Mouse (Mus musculus): ENCODE results near the gene Kctd13. TPM values are rescaled to one million over a fixed set of nuclear protein-coding genes. Genes with fewer than 3 reads are reported as not detected.
"Not testable (repeated sequence)": the region's sequence is repeated elsewhere in the genome, so short reads cannot be mapped to it uniquely, and the experiment has no call there.

The Kctd13 gene
- polyA plus RNA-seq, 2 experiments: 14.2 to 21.4 TPM

DNA sequence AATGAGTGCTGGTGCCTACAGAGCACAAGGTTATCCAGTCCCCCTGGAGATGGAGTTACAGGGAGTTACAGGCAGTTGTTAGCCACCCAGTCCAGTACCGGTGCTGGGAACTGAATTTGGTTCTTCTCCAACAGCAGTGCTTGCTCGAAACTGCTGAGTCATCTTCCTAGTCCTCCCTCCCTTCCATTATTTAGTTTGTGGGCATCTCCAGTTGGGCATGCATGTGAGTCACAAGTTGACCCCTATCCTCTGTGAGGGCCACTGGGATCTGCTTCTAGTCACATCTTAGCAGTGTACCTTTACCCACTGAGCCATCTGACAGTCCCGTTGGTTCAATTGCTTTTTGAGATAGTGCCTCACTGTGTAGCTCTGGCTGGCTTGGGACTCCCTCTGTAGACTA, 23.1 kb upstream of the Kctd13 start:
- no peak overlapping the region for H3K27ac ChIP-seq (replicated peaks; ENCODE audit: low read depth, low read length)
- WGBS: 70% methylated on average over 3 of the region's 3 CpGs
- no peak for ATAC-seq (ENCODE audit: low FRiP score, low read depth)

DNA sequence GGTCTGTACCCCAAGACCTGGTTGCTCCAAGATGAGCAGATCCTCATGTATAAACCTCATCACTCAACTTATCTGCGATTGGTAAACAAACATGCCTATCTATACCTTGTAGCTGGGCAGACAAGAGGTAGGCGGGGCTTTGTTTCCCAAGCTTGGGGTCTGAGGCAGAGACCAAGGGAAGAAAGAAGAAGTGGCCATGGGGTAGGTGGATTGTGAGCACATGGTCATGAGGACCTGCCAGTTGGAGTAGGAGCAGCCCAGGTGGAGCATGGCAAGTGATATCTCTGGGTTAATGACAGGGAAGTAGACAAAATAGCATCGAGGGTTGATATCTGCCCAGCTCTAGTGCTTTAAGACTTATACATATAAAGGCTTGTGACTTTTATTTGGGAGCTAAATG, 13.8 kb upstream of the Kctd13 start:
- Histone ChIP-seq H3K9ac (ENCODE audit: low read depth, low read length, severe bottlenecking) (no peak overlapping the region), H3K36me3 (ENCODE audit: control insufficient read depth, insufficient read depth, low read length) (no peaks in the 10 kb centered on the region), H3K9me3 (ENCODE audit: control insufficient read depth, low read length) (no peaks in the 10 kb centered on the region), H3K4me3 (replicated peaks; ENCODE audit: low read length) (no peak overlapping the region), H3K27ac (replicated peaks; ENCODE audit: low read depth, low read length) (no peak overlapping the region), H3K27me3 (ENCODE audit: control insufficient read depth, insufficient read depth, low read length) (no peaks in the 10 kb centered on the region), H3K4me1 (ENCODE audit: control insufficient read depth, insufficient read depth, low read length) (no peaks in the 10 kb centered on the region), H3K4me2 (replicated peaks; ENCODE audit: low read depth, low read length, severe bottlenecking) (no peak overlapping the region)
- DNase-seq (ENCODE audit: low spot score) (no peak), ATAC-seq (ENCODE audit: low FRiP score, low read depth) (no peak)
- no peak for TF ChIP-seq POLR2A (IDR thresholded peaks at IDR 0.05; ENCODE audit: borderline replicate concordance, extremely low read depth, insufficient read depth, insufficient read length)
- 88% methylated on average over 3 of the region's 3 CpGs for WGBS

More for the DNA sequence above, 23.1 kb upstream of the Kctd13 start:
- no peak for TF ChIP-seq POLR2A (IDR thresholded peaks at IDR 0.05; ENCODE audit: borderline replicate concordance, extremely low read depth, insufficient read depth, insufficient read length)
- no peak for DNase-seq (ENCODE audit: low spot score)
- Histone ChIP-seq H3K4me1 (ENCODE audit: control insufficient read depth, insufficient read depth, low read length) (no peaks in the 10 kb centered on the region), H3K36me3 (ENCODE audit: control insufficient read depth, insufficient read depth, low read length) (no peaks in the 10 kb centered on the region), H3K9me3 (ENCODE audit: control insufficient read depth, low read length) (no peaks in the 10 kb centered on the region), H3K4me2 (replicated peaks; ENCODE audit: low read depth, low read length, severe bottlenecking) (no peak overlapping the region), H3K4me3 (replicated peaks; ENCODE audit: low read length) (no peak overlapping the region), H3K9ac (ENCODE audit: low read depth, low read length, severe bottlenecking) (no peak overlapping the region), H3K27me3 (ENCODE audit: control insufficient read depth, insufficient read depth, low read length) (no peaks in the 10 kb centered on the region)

- not testable (repeated sequence) for H3K9me3 ChIP-seq (ENCODE audit: control insufficient read depth, low read length); DNase-seq (ENCODE audit: low spot score); H3K27me3 ChIP-seq (ENCODE audit: control insufficient read depth, insufficient read depth, low read length); ATAC-seq (ENCODE audit: low FRiP score, low read depth); H3K4me3 ChIP-seq (replicated peaks; ENCODE audit: low read length); H3K36me3 ChIP-seq (ENCODE audit: control insufficient read depth, insufficient read depth, low read length); H3K27ac ChIP-seq (replicated peaks; ENCODE audit: low read depth, low read length); H3K9ac ChIP-seq (ENCODE audit: low read depth, low read length, severe bottlenecking); H3K4me1 ChIP-seq (ENCODE audit: control insufficient read depth, insufficient read depth, low read length); H3K4me2 ChIP-seq (replicated peaks; ENCODE audit: low read depth, low read length, severe bottlenecking)
- 39% methylated on average over 4 of the region's 4 CpGs for WGBS
These were observed 10.3 kb upstream of the Kctd13 start for GRCm38 (mm10) chr7:126918356-126918755.

- ATAC-seq (ENCODE audit: low FRiP score, low read depth) (no peak), DNase-seq (ENCODE audit: low spot score) (no peak)
- Histone ChIP-seq H3K4me1 (ENCODE audit: control insufficient read depth, insufficient read depth, low read length) (no peaks in the 10 kb centered on the region), H3K27ac (replicated peaks; ENCODE audit: low read depth, low read length) (no peak overlapping the region), H3K9me3 (ENCODE audit: control insufficient read depth, low read length) (no peaks in the 10 kb centered on the region), H3K27me3 (ENCODE audit: control insufficient read depth, insufficient read depth, low read length) (no peaks in the 10 kb centered on the region), H3K9ac (ENCODE audit: low read depth, low read length, severe bottlenecking) (no peak overlapping the region), H3K4me3 (replicated peaks; ENCODE audit: low read length) (no peak overlapping the region), H3K4me2 (replicated peaks; ENCODE audit: low read depth, low read length, severe bottlenecking) (no peak overlapping the region), H3K36me3 (ENCODE audit: control insufficient read depth, insufficient read depth, low read length) (no peaks in the 10 kb centered on the region)
- TF ChIP-seq POLR2A (IDR thresholded peaks at IDR 0.05; ENCODE audit: borderline replicate concordance, extremely low read depth, insufficient read depth, insufficient read length): no peak
- WGBS: 92% methylated on average over 4 of the region's 4 CpGs
These were observed 8.7 kb upstream of the Kctd13 start for GRCm38 (mm10) chr7:126919973-126920372.

DNA sequence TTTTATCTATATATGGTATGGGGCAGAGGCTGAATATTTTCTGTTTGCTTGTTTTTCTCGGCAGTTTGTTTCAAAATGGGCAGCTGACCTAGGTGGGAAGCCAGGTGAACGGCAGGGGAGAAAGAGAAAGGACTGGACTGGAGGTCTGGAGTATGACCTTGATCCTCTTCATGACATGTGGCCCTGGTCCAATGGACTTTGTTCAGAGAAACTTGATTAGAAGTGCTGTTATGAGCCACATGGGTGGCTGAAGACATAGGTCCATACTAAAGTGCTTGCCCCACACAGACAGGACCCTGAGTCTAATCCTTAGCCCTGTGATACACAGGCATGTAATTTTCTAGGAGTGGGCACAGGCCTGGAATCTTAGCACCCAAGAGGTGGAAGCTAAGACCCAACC, 7.1 kb upstream of the Kctd13 start:
- H3K4me1 ChIP-seq (ENCODE audit: control insufficient read depth, insufficient read depth, low read length): no peaks in the 10 kb centered on the region

DNA sequence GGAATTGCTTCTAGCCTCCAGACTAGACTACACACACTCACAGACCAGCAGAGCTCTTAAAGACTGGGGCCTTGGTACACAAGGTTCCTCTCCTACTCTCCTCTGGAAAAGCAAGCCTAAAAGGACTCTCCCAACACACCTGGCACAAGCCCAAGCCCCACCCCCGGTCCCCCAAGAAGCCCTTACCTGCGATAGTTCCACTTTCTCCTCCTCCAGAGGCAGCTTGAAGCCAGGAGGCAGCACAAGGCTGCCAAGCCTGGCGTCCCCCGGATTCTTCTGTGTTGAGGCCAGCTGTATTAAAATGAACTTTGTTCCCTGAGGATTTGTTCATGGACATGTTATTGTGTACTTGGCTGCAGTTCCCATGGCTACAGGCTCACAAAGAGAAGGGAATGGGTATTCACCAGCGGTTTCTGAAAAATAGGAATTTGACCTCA, 6.0 kb upstream of the Kctd13 start, which contains the start of gene Tmem219:
TSS of gene Tmem219 (minus strand) at position 294 of the 437 bp plus-strand sequence.
- no peaks in the 10 kb centered on the region for H3K4me1 ChIP-seq (ENCODE audit: control insufficient read depth, insufficient read depth, low read length)
- no peaks in the 10 kb centered on the region for H3K36me3 ChIP-seq (ENCODE audit: control insufficient read depth, insufficient read depth, low read length)
- no peaks in the 10 kb centered on the region for H3K27me3 ChIP-seq (ENCODE audit: control insufficient read depth, insufficient read depth, low read length)
- 40% methylated on average over 5 of the region's 5 CpGs for WGBS
- no peak within 1 kb of the TSS for H3K4me2 ChIP-seq (replicated peaks; ENCODE audit: low read depth, low read length, severe bottlenecking)
- ATAC-seq (ENCODE audit: low FRiP score, low read depth): peak; percentile 78
- H3K4me3 ChIP-seq (replicated peaks; ENCODE audit: low read length): no peak within 1 kb of the TSS
- H3K9ac ChIP-seq (ENCODE audit: low read depth, low read length, severe bottlenecking): 0 out of 2 replicates have a peak within 1 kb of the TSS, but pooled peaks have one; percentile 6
- H3K9me3 ChIP-seq (ENCODE audit: control insufficient read depth, low read length): no peaks in the 10 kb centered on the region
- peak within 1 kb of the TSS; percentile 6; the same call in 1 of the 2 replicates for H3K27ac ChIP-seq (replicated peaks; ENCODE audit: low read depth, low read length)
- peak; percentile 81 for DNase-seq (ENCODE audit: low spot score)
- no peak for TF ChIP-seq POLR2A (IDR thresholded peaks at IDR 0.05; ENCODE audit: borderline replicate concordance, extremely low read depth, insufficient read depth, insufficient read length)

More for the DNA sequence above, 7.1 kb upstream of the Kctd13 start:
- Histone ChIP-seq H3K36me3 (ENCODE audit: control insufficient read depth, insufficient read depth, low read length) (no peaks in the 10 kb centered on the region), H3K9ac (ENCODE audit: low read depth, low read length, severe bottlenecking) (no peak overlapping the region), H3K4me2 (replicated peaks; ENCODE audit: low read depth, low read length, severe bottlenecking) (no peak overlapping the region), H3K27me3 (ENCODE audit: control insufficient read depth, insufficient read depth, low read length) (no peaks in the 10 kb centered on the region), H3K9me3 (ENCODE audit: control insufficient read depth, low read length) (no peaks in the 10 kb centered on the region), H3K4me3 (replicated peaks; ENCODE audit: low read length) (no peak overlapping the region), H3K27ac (replicated peaks; ENCODE audit: low read depth, low read length) (no peak overlapping the region)
- DNase-seq (ENCODE audit: low spot score): no peak
- ATAC-seq (ENCODE audit: low FRiP score, low read depth): no peak
- 71% methylated on average over 2 of the region's 2 CpGs for WGBS
- no peak for TF ChIP-seq POLR2A (IDR thresholded peaks at IDR 0.05; ENCODE audit: borderline replicate concordance, extremely low read depth, insufficient read depth, insufficient read length)
